Mouse (Mus musculus) small intestine, adult 2 months (tissue): ENCODE results near the gene Pla2g4f. TPM values are rescaled to one million over a fixed set of nuclear protein-coding genes. Genes with fewer than 3 reads are reported as not detected.

Experiments
- H3K27ac ChIP-seq: fragments of 200-500 bp; 2 replicates; pipeline ENCODE4 v1.5.1; 2012; ENCODE audit warnings: low read depth, low read length, control low read depth, inconsistent platforms; ENCODE audit not compliant: insufficient read depth
- H3K27me3 ChIP-seq: fragments of 200-500 bp; 2 replicates; pipeline ENCODE4 v1.6.1; 2012; ENCODE audit warnings: mild to moderate bottlenecking, moderate library complexity, low read length, inconsistent platforms; ENCODE audit not compliant: control insufficient read depth, insufficient read depth
- H3K36me3 ChIP-seq: fragments of 200-500 bp; 2 replicates; pipeline ENCODE4 v1.6.1; 2012; ENCODE audit warnings: mild to moderate bottlenecking, low read length, control low read depth, inconsistent platforms; ENCODE audit not compliant: control insufficient read depth, insufficient read depth
- H3K4me1 ChIP-seq: fragments of 200-500 bp; 2 replicates; pipeline ENCODE4 v1.6.1; 2012; ENCODE audit warnings: low read length, inconsistent platforms, mixed read lengths; ENCODE audit not compliant: control insufficient read depth, insufficient read depth, insufficient read length
- H3K4me3 ChIP-seq: fragments of 200-500 bp; 2 replicates; pipeline ENCODE4 v1.5.1; 2012; ENCODE audit warnings: low read depth, mild to moderate bottlenecking, control low read depth, inconsistent platforms, low read length, moderate library complexity
- CTCF ChIP-seq: fragments of 200-500 bp; IDR thresholded peaks from 2 replicates; pipeline ENCODE4 v1.5.1; 2012; ENCODE audit warnings: low read depth, mild to moderate bottlenecking, control low read depth, inconsistent platforms, low read length, moderate library complexity, mixed read lengths; ENCODE audit not compliant: insufficient replicate concordance, insufficient read length; ENCODE audit errors: extremely low read depth
- POLR2A ChIP-seq: fragments of 200-500 bp; IDR thresholded peaks from 2 replicates; pipeline ENCODE4 v1.6.1; 2012; ENCODE audit warnings: low read depth, mild to moderate bottlenecking, control low read depth, inconsistent platforms, low read length, moderate library complexity
- WGBS: fragments of 180-500 bp; shearing (Covaris S2); methylation state at CpG from one replicate; pipeline ENCODE4 v1.1.7; 2018; 5-methylcytosine and 5-hydroxymethylcytosine counted together
- polyA plus RNA-seq: library from polyadenylated mRNA; depleted of rRNA; stranded (reverse); fragments of >200 nt; gene quantifications from 2 replicates; pipeline ENCODE4 v1.2.3, GENCODE M21; 2012; rRNA removed

Gene Pla2g4f
- polyA plus RNA-seq, 1 experiment = 0.34 TPM

GRCm38 (mm10) chr2:120261346-120261745, 52.6 kb downstream of the Pla2g4f start:
- Histone ChIP-seq H3K27me3 (no peaks in the 10 kb centered on the region), H3K36me3 (no peaks in the 10 kb centered on the region), H3K27ac (no peak overlapping the region), H3K4me1 (no peaks in the 10 kb centered on the region), H3K4me3 (no peak overlapping the region)
- 54% methylated on average over 3 of the region's 3 CpGs for WGBS
- TF ChIP-seq POLR2A (no peak), CTCF (no peak)

- Histone ChIP-seq H3K36me3 (no peaks in the 10 kb centered on the region), H3K27ac (no peak overlapping the region), H3K27me3 (no peaks in the 10 kb centered on the region), H3K4me3 (no peak overlapping the region), H3K4me1 (no peaks in the 10 kb centered on the region)
- TF ChIP-seq POLR2A (no peak), CTCF (no peak)
Observed at GRCm38 (mm10) chr2:120256259-120256658, 57.7 kb downstream of the Pla2g4f start.

GRCm38 (mm10) chr2:120252644-120253043, 61.3 kb downstream of the Pla2g4f start:
- Histone ChIP-seq H3K4me3 (no peak overlapping the region), H3K27me3 (no peaks in the 10 kb centered on the region), H3K4me1 (no peaks in the 10 kb centered on the region), H3K27ac (no peak overlapping the region), H3K36me3 (no peaks in the 10 kb centered on the region)
- 83% methylated on average over 6 of the region's 6 CpGs for WGBS
- TF ChIP-seq POLR2A = no peak
- no peak for TF ChIP-seq CTCF

Other genes with a start within 250 kb of the Pla2g4f start
- gene Ehd4, start 159.6 kb downstream of the Pla2g4f start, polyA plus RNA-seq = 19.6 and 30.7 TPM in 2 replicates
- 0.03 and 0.67 TPM in 2 replicates for gene Pla2g4e, start 68.8 kb downstream of the Pla2g4f start, polyA plus RNA-seq
- not detected in 2 replicates for gene Pla2g4d, start 25.0 kb downstream of the Pla2g4f start, polyA plus RNA-seq
- 8.1 and 12.8 TPM in 2 replicates for gene Vps39, start 39.0 kb upstream of the Pla2g4f start, polyA plus RNA-seq
- gene Ganc, start 89.7 kb upstream of the Pla2g4f start, polyA plus RNA-seq = 4.6 and 10.5 TPM in 2 replicates
- 1.4 and 2.7 TPM in 2 replicates for gene Tmem87a, start 89.9 kb upstream of the Pla2g4f start, polyA plus RNA-seq
- 0.76 and 1.3 TPM in 2 replicates for gene Capn3, start 141.9 kb upstream of the Pla2g4f start, polyA plus RNA-seq
- gene Zfp106, start 249.7 kb upstream of the Pla2g4f start, polyA plus RNA-seq = 24.0 and 39.1 TPM in 2 replicates